Mouse (Mus musculus): ENCODE results near the gene Cbx6.

DNA sequence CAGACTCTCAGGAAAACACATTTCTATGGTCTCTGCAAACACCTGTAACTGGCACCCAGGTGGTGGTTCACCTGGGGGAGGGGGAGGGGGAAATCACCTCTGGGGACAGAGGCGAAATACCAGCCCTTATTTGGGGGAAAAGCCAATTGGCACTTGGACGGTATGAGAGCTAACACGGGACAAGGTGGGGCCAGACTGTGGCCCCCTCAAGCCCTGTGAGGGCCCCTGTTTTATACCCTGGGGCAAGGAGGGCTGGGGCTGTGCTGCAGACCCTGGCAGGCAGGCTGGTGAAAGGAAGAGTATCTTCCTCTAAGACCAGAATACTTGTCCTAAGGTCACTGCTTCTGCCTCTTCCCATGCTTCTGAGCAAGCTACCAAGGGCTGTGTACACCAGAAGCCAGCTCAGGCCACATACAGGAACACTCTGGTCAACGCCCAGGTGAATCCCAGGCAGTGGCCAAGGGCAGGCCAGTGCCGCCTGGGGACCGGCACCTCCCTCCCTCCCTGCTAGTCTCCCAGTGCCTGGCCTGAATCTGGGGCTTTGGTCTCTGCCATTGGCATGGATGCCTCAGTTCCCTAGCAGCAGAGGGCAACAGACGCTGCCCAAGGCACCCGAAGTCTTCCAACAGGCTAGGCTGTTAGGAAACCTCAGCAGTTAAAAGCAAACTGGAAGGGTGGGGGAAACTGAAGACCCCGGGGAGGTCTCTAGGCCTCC is 8.1 kb downstream of the Cbx6 start:
- TF ChIP-seq CTCF (IDR thresholded peaks at IDR 0.05; ENCODE audit: extremely low read depth, insufficient read depth, insufficient read length, insufficient replicate concordance), result no peak
- no peak for TF ChIP-seq POLR2A (IDR thresholded peaks at IDR 0.05; ENCODE audit: low read depth, low read length)
